ENCODE assay signal across 15 mouse cellular contexts in genomic region chr16:43131077-43131476, GRCm38 (mm10).
DNase-seq lines count a peak whose midpoint lies in the region; ATAC-seq and TF ChIP-seq lines count a peak whose summit lies in the region.
"Had no signal": no experiment of that assay in that cellular context is flagged by ENCODE, and none has a peak within 500 bp of the region (broad histone marks: within the 10 kb centered on the region; RNA-seq: fewer than 3 reads in every experiment).

No protein-coding gene starts in this region.

- no peak overlapping the region for H3K9ac ChIP-seq in embryonic facial prominence, embryonic 13.5 days
- H3K9ac ChIP-seq: limb, embryonic 12.5 days; liver, embryonic 14.5 days had no signal

- no peaks in the 10 kb centered on the region for H3K9me3 ChIP-seq in embryonic facial prominence, embryonic 13.5 days
- H3K9me3 ChIP-seq in embryonic facial prominence, embryonic 10.5 days: no peaks in the 10 kb centered on the region
- H3K9me3 ChIP-seq: G1E; limb, embryonic 12.5 days had no signal

- H3K27ac ChIP-seq in embryonic facial prominence, embryonic 13.5 days: peak overlapping the region; percentile 51; the same call in 1 of the 2 replicates
- no peak overlapping the region for H3K27ac ChIP-seq in embryonic facial prominence, embryonic 10.5 days (replicated peaks)
- H3K27ac ChIP-seq in layer of hippocampus, adult 2 months: peak overlapping the region; percentile 95
- H3K27ac ChIP-seq: liver, embryonic 14.5 days had no signal

- no peak for TF ChIP-seq CTCF in layer of hippocampus, adult 2 months (conservative IDR thresholded peaks at IDR 0.05)

- no peak for ATAC-seq in embryonic facial prominence, embryonic 13.5 days (ENCODE audit: insufficient number of reproducible peaks, insufficient read depth, low FRiP score, low TSS enrichment, low read depth)
- ATAC-seq: lung, postnatal 0 days had no signal

- H3K4me1 ChIP-seq in embryonic facial prominence, embryonic 13.5 days: peaks cover 13% of the 10 kb centered on the region; the same call in 1 of the 2 replicates
- H3K4me1 ChIP-seq in embryonic facial prominence, embryonic 10.5 days: peaks cover 8% of the 10 kb centered on the region

- H3K4me2 ChIP-seq in embryonic facial prominence, embryonic 13.5 days: no peak overlapping the region
- H3K4me2 ChIP-seq: limb, embryonic 12.5 days had no signal

- no peaks in the 10 kb centered on the region for H3K27me3 ChIP-seq in embryonic facial prominence, embryonic 13.5 days
- no peaks in the 10 kb centered on the region for H3K27me3 ChIP-seq in embryonic facial prominence, embryonic 10.5 days (replicated peaks; ENCODE audit: low read depth, poor library complexity, severe bottlenecking)
- H3K27me3 ChIP-seq: limb, embryonic 12.5 days had no signal

- no peak overlapping the region for H3K4me3 ChIP-seq in embryonic facial prominence, embryonic 13.5 days
- H3K4me3 ChIP-seq in embryonic facial prominence, embryonic 10.5 days: no peak overlapping the region
- H3K4me3 ChIP-seq in layer of hippocampus, adult 2 months: no peak overlapping the region
- H3K4me3 ChIP-seq: limb, embryonic 12.5 days; myocyte had no signal

- H3K36me3 ChIP-seq in embryonic facial prominence, embryonic 13.5 days: no peaks in the 10 kb centered on the region
- H3K36me3 ChIP-seq in embryonic facial prominence, embryonic 10.5 days (replicated peaks): no peaks in the 10 kb centered on the region
- H3K36me3 ChIP-seq: G1E; limb, embryonic 12.5 days had no signal

- DNase-seq in embryonic facial prominence, embryonic 10.5 days (ENCODE audit: low spot score): no peak
- no peak for DNase-seq in layer of hippocampus, adult 2 months (ENCODE audit: low spot score in 2 of 2)
- DNase-seq in layer of hippocampus, adult 9-11 months: no peak
- peak; percentile 8 for DNase-seq in MN1 (ENCODE audit: low spot score)
- DNase-seq in large intestine, adult 2 months (ENCODE audit: low read depth, low spot score): peak; percentile 11
- DNase-seq in spleen, postnatal 36 days (ENCODE audit: low spot score in 2 of 2): no peak
- DNase-seq in spleen, adult 12 weeks (ENCODE audit: low spot score): no peak
- DNase-seq: adrenal gland, postnatal 10 days; right cerebral cortex, postnatal 14 days had no signal

Comparison
In these comparisons a context has a peak if more than half of its experiments do, and no peak if none do; other contexts are left out.
1. DNase-seq: peak in MN1 (single experiment) and large intestine, adult 2 months (single experiment); none in embryonic facial prominence, embryonic 10.5 days (single experiment), layer of hippocampus, adult 2 months (0 of 2), layer of hippocampus, adult 9-11 months (single experiment), spleen, postnatal 36 days (0 of 2) and spleen, adult 12 weeks (single experiment).